Mouse (Mus musculus): ENCODE data around the gene Chrnb1.

The Chrnb1 gene

GRCm38 (mm10) chr11:69775716-69776115, 20.0 kb downstream of the Chrnb1 start:
- DNase-seq (ENCODE audit: low spot score): no peak

GRCm38 (mm10) chr11:69774961-69775360, 20.8 kb downstream of the Chrnb1 start:
- no peak for DNase-seq (ENCODE audit: low spot score)

- DNase-seq (ENCODE audit: low spot score): no peak
These were observed 28.2 kb downstream of the Chrnb1 start for GRCm38 (mm10) chr11:69767625-69767909.

GRCm38 (mm10) chr11:69766872-69767624, 28.7 kb downstream of the Chrnb1 start:
- DNase-seq (ENCODE audit: low spot score): no peak

- peak; percentile 71 for DNase-seq (ENCODE audit: low spot score)
These were observed 29.6 kb downstream of the Chrnb1 start for GRCm38 (mm10) chr11:69766126-69766609.

GRCm38 (mm10) chr11:69765221-69766125, 30.3 kb downstream of the Chrnb1 start, which contains the start of gene Zbtb4:
Gene Zbtb4 (plus strand): TSS chr11:69765912.
- peak; percentile 50 for DNase-seq (ENCODE audit: low spot score)

- DNase-seq (ENCODE audit: low spot score): no peak
These were observed 32.2 kb downstream of the Chrnb1 start for GRCm38 (mm10) chr11:69763551-69763950.

- no peak for DNase-seq (ENCODE audit: low spot score)
These were observed 33.9 kb downstream of the Chrnb1 start, which contains the start of gene Slc35g3 for GRCm38 (mm10) chr11:69761868-69762267. Gene Slc35g3 (minus strand): TSS chr11:69761968.

GRCm38 (mm10) chr11:69760901-69761200, 34.9 kb downstream of the Chrnb1 start:
- no peak for DNase-seq (ENCODE audit: low spot score)

- no peak for DNase-seq (ENCODE audit: low spot score)
These were observed 35.4 kb downstream of the Chrnb1 start for GRCm38 (mm10) chr11:69760160-69760900.

- peak; percentile 93 for DNase-seq (ENCODE audit: low spot score)
These were observed 36.6 kb downstream of the Chrnb1 start for GRCm38 (mm10) chr11:69758971-69759721.

GRCm38 (mm10) chr11:69758478-69758970, 37.2 kb downstream of the Chrnb1 start, which contains the start of gene Polr2a:
Gene Polr2a (minus strand): TSS chr11:69758637.
- peak; percentile 99 for DNase-seq (ENCODE audit: low spot score)

GRCm38 (mm10) chr11:69758090-69758456, 37.7 kb downstream of the Chrnb1 start:
- DNase-seq (ENCODE audit: low spot score): peak; percentile 95

GRCm38 (mm10) chr11:69757303-69758089, 38.2 kb downstream of the Chrnb1 start:
- no peak for DNase-seq (ENCODE audit: low spot score)

- DNase-seq (ENCODE audit: low spot score): peak; percentile 80
These were observed 41.0 kb downstream of the Chrnb1 start for GRCm38 (mm10) chr11:69754701-69755100.

- DNase-seq (ENCODE audit: low spot score): no peak
These were observed 41.5 kb downstream of the Chrnb1 start for GRCm38 (mm10) chr11:69754233-69754632.

- DNase-seq (ENCODE audit: low spot score): no peak
These were observed 43.1 kb downstream of the Chrnb1 start for GRCm38 (mm10) chr11:69752686-69753085.

GRCm38 (mm10) chr11:69751635-69752034, 44.1 kb downstream of the Chrnb1 start:
- no peak for DNase-seq (ENCODE audit: low spot score)

Data from retina, embryonic 14.5 days (tissue).